Mouse (Mus musculus): Measurements from ENCODE around the gene Apln. TPM values are rescaled to one million over a fixed set of nuclear protein-coding genes. Genes with fewer than 3 reads are reported as not detected.

Apln gene
- polyA plus RNA-seq, 1 experiment, result 0.22 TPM

GRCm38 (mm10) chrX:47988024-47988423 is 46.6 kb downstream of the Apln start:
- Histone ChIP-seq H3K9me3 (no peaks in the 10 kb centered on the region), H3K36me3 (replicated peaks; ENCODE audit: low read length) (no peaks in the 10 kb centered on the region), H3K4me3 (replicated peaks) (no peak overlapping the region), H3K4me1 (peaks cover 7% of the 10 kb centered on the region), H3K27me3 (replicated peaks) (peaks cover 29% of the 10 kb centered on the region)
- TF ChIP-seq FLI1 (IDR thresholded peaks at IDR 0.05; ENCODE audit: low read length), result no peak
- TF ChIP-seq GATA1 (IDR thresholded peaks at IDR 0.05; ENCODE audit: borderline replicate concordance, low read length), result no peak

DNA sequence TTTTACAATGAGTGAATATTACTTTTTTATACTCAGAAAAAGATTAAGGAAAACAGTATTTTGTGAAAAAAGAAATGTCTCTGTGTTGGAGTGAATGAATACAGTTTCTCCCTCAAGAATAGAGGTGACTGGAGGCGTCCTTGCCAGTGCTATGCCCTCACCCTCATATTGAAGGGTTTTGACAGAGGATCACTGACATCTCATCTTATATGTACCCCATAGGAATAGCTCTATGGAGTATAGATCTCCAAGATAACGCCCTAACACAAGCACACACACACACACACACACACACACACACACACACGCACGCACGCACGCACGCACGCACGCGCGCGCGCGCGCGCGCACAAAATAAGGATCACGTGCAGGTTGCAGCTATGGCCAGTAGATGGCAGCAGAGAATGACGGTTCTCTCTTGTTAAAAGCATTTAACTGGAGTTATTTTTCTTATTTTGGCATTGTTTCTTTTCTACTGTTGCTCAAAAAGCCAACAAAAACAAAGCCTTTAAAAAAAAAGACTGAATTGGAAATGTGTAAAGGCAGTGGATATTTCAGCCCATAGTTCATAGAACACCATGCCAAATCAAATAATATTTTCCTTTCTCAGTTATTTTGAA is 49.5 kb downstream of the Apln start:
- Histone ChIP-seq H3K36me3 (replicated peaks; ENCODE audit: low read length) (no peaks in the 10 kb centered on the region), H3K9me3 (peaks cover 5% of the 10 kb centered on the region; the same call in 1 of the 2 replicates), H3K4me3 (replicated peaks) (peak overlapping the region; percentile 83), H3K4me1 (peaks cover 5% of the 10 kb centered on the region; the same call in 1 of the 2 replicates), H3K27me3 (replicated peaks) (peaks cover 29% of the 10 kb centered on the region)
- TF ChIP-seq FLI1 (IDR thresholded peaks at IDR 0.05; ENCODE audit: low read length), result no peak

DNA sequence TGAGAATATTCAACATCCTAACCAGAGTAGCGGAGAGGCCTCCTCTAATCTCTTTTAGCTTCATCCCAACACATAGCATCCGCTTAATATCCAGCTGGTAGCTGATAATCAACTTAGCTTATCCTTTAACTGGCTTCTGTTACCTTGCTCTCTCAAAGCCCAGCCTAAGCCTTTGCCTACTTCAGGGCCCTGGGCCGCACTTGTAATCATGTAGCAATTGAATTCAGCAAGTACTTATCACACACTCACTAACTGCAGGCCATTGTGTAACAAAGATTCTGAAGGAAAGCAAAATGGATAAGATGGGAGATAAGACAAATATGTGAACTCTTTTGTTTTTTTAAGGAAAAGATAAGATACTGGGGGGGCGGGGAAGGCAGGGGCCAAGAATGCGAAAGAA is 57.6 kb downstream of the Apln start:
- Histone ChIP-seq H3K36me3 (replicated peaks; ENCODE audit: low read length) (no peaks in the 10 kb centered on the region), H3K9me3 (peaks cover 5% of the 10 kb centered on the region; the same call in 1 of the 2 replicates), H3K4me1 (peaks cover 7% of the 10 kb centered on the region), H3K27me3 (replicated peaks) (peaks cover 10% of the 10 kb centered on the region), H3K4me3 (replicated peaks) (no peak overlapping the region)
- TF ChIP-seq FLI1 (IDR thresholded peaks at IDR 0.05; ENCODE audit: low read length) (no peak), GATA1 (IDR thresholded peaks at IDR 0.05; ENCODE audit: borderline replicate concordance, low read length) (no peak)

- peaks cover 7% of the 10 kb centered on the region for H3K4me1 ChIP-seq
- no peak overlapping the region for H3K4me3 ChIP-seq (replicated peaks)
- H3K27me3 ChIP-seq (replicated peaks), result peaks cover 13% of the 10 kb centered on the region
- TF ChIP-seq GATA1 (IDR thresholded peaks at IDR 0.05; ENCODE audit: borderline replicate concordance, low read length), result no peak
- TF ChIP-seq FLI1 (IDR thresholded peaks at IDR 0.05; ENCODE audit: low read length), result no peak
- no peaks in the 10 kb centered on the region for H3K36me3 ChIP-seq (replicated peaks; ENCODE audit: low read length)
- H3K9me3 ChIP-seq, result peaks cover 5% of the 10 kb centered on the region; the same call in 1 of the 2 replicates
Observed at GRCm38 (mm10) chrX:47976551-47976950, 58.1 kb downstream of the Apln start.

Other genes with a start within 250 kb of the Apln start
- gene Smarca1, start 141.9 kb downstream of the Apln start, polyA plus RNA-seq (2012; ENCODE audit: insufficient read depth, low replicate concordance), result not detected in 2 replicates
- 1.9 TPM in 1 of 2 replicates, not detected in the other for gene Ocrl, start 122.5 kb downstream of the Apln start, polyA plus RNA-seq (2012; ENCODE audit: insufficient read depth, low replicate concordance)
- 0.26 TPM in 1 of 2 replicates, not detected in the other for gene Xpnpep2, start 73.9 kb upstream of the Apln start, polyA plus RNA-seq (2012; ENCODE audit: insufficient read depth, low replicate concordance)
- gene Sash3, start 111.6 kb upstream of the Apln start, polyA plus RNA-seq (2012; ENCODE audit: insufficient read depth, low replicate concordance), result 26.2 and 50.4 TPM in 2 replicates
- gene Zdhhc9, start 174.0 kb upstream of the Apln start, polyA plus RNA-seq (2012; ENCODE audit: insufficient read depth, low replicate concordance), result 10.4 and 25.6 TPM in 2 replicates
- 3.4 TPM in 1 of 2 replicates, not detected in the other for gene Utp14a, start 222.0 kb upstream of the Apln start, polyA plus RNA-seq (2012; ENCODE audit: insufficient read depth, low replicate concordance)